20 mouse cellular contexts compared by ENCODE assay signal in the genomic region with DNA sequence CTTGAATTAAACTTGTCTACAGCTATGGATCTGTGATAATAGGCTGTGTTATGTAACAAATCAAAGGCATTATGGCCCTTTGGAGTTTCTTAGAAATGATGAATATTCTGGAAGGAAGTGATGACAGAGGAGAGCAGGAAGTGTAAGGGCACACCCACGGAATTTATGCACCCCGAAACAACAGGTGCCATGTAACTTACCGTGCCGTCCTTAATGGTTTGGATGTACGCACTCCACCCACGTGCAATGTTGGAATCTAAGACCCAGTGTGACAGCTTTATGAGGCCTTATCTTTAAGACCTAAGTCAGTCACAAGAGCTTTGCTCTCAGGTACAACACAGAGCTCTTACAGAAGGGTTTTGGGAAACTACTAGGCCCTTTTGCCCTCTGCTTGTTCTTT.
A peak's percentile ranks its signal among the peaks of the same experiment; 100 is the strongest.
DNase-seq lines count a peak whose midpoint lies in the region; ATAC-seq and TF ChIP-seq lines count a peak whose summit lies in the region.
"Had no signal": no experiment of that assay in that cellular context is flagged by ENCODE, and none has a peak within 500 bp of the region (broad histone marks: within the 10 kb centered on the region; RNA-seq: fewer than 3 reads in every experiment).

No protein-coding gene starts in this region.

- no peak overlapping the region for H3K9ac ChIP-seq in limb, embryonic 15.5 days
- no peak overlapping the region for H3K9ac ChIP-seq in intestine, embryonic 15.5 days
- H3K9ac ChIP-seq in stomach, embryonic 16.5 days (ENCODE audit: low read length): no peak overlapping the region
- H3K9ac ChIP-seq in midbrain, embryonic 15.5 days: no peak overlapping the region
- H3K9ac ChIP-seq: heart, embryonic 12.5 days; hindbrain, embryonic 14.5 days had no signal

- H3K36me3 ChIP-seq in limb, embryonic 15.5 days: no peaks in the 10 kb centered on the region
- H3K36me3 ChIP-seq in limb, embryonic 10.5 days: no peaks in the 10 kb centered on the region
- H3K36me3 ChIP-seq in intestine, embryonic 15.5 days: no peaks in the 10 kb centered on the region
- H3K36me3 ChIP-seq in stomach, embryonic 16.5 days (ENCODE audit: control insufficient read depth, insufficient read depth, low read length): no peaks in the 10 kb centered on the region
- H3K36me3 ChIP-seq in midbrain, embryonic 15.5 days (replicated peaks): no peaks in the 10 kb centered on the region
- H3K36me3 ChIP-seq: forebrain, embryonic 10.5 days; heart, embryonic 12.5 days; hindbrain, embryonic 10.5 days had no signal

- H3K4me1 ChIP-seq in limb, embryonic 15.5 days: peaks cover 9% of the 10 kb centered on the region; the same call in 1 of the 2 replicates
- no peaks in the 10 kb centered on the region for H3K4me1 ChIP-seq in limb, embryonic 10.5 days
- peaks cover 5% of the 10 kb centered on the region; the same call in 1 of the 2 replicates for H3K4me1 ChIP-seq in intestine, embryonic 15.5 days (replicated peaks)
- H3K4me1 ChIP-seq in stomach, embryonic 16.5 days (ENCODE audit: control insufficient read depth, insufficient read depth, low read length): peaks cover 14% of the 10 kb centered on the region; the same call in 1 of the 2 replicates
- H3K4me1 ChIP-seq in midbrain, embryonic 15.5 days: no peaks in the 10 kb centered on the region
- H3K4me1 ChIP-seq: hindbrain, embryonic 10.5 days had no signal

- no peak overlapping the region for H3K4me2 ChIP-seq in limb, embryonic 15.5 days
- H3K4me2 ChIP-seq in intestine, embryonic 15.5 days (replicated peaks): no peak overlapping the region
- H3K4me2 ChIP-seq in stomach, embryonic 16.5 days (ENCODE audit: low read depth, low read length): no peak overlapping the region
- H3K4me2 ChIP-seq in midbrain, embryonic 15.5 days: no peak overlapping the region
- H3K4me2 ChIP-seq: heart, embryonic 12.5 days; hindbrain, embryonic 14.5 days had no signal

- no peak for TF ChIP-seq CTCF in layer of hippocampus, adult 2 months (conservative IDR thresholded peaks at IDR 0.05)

- H3K9me3 ChIP-seq in limb, embryonic 15.5 days: no peaks in the 10 kb centered on the region
- no peaks in the 10 kb centered on the region for H3K9me3 ChIP-seq in limb, embryonic 10.5 days (replicated peaks)
- no peaks in the 10 kb centered on the region for H3K9me3 ChIP-seq in intestine, embryonic 15.5 days
- H3K9me3 ChIP-seq in stomach, embryonic 16.5 days (replicated peaks; ENCODE audit: control insufficient read depth, low read length): no peaks in the 10 kb centered on the region
- no peaks in the 10 kb centered on the region for H3K9me3 ChIP-seq in midbrain, embryonic 15.5 days
- H3K9me3 ChIP-seq: forebrain, embryonic 10.5 days; G1E; heart, embryonic 12.5 days; hindbrain, embryonic 10.5 days had no signal

- WGBS in limb, embryonic 15.5 days: 47% methylated on average over 6 of the region's 6 CpGs
- WGBS in limb, embryonic 10.5 days: 81% methylated on average over 6 of the region's 6 CpGs
- WGBS in intestine, embryonic 15.5 days: 54% methylated on average over 6 of the region's 6 CpGs
- 65% methylated on average over 6 of the region's 6 CpGs for WGBS in stomach, embryonic 16.5 days
- WGBS in midbrain, embryonic 15.5 days: 95% methylated on average over 6 of the region's 6 CpGs

- 0 out of 2 replicates have a peak overlapping the region, but pooled peaks have one; percentile 18 for H3K27ac ChIP-seq in limb, embryonic 15.5 days
- no peak overlapping the region for H3K27ac ChIP-seq in limb, embryonic 10.5 days
- H3K27ac ChIP-seq in intestine, embryonic 15.5 days: no peak overlapping the region
- peak overlapping the region; percentile 6; the same call in 1 of the 2 replicates for H3K27ac ChIP-seq in stomach, embryonic 16.5 days (ENCODE audit: low read length)
- no peak overlapping the region for H3K27ac ChIP-seq in midbrain, embryonic 15.5 days
- no peak overlapping the region for H3K27ac ChIP-seq in layer of hippocampus, adult 2 months
- H3K27ac ChIP-seq: forebrain, embryonic 10.5 days; gastrocnemius, adult 2 months; hindbrain, embryonic 10.5 days; hindbrain, embryonic 14.5 days had no signal

- no peak for ATAC-seq in limb, embryonic 15.5 days (ENCODE audit: insufficient number of reproducible peaks, low FRiP score, low TSS enrichment, low read depth)
- peak; percentile 56 for ATAC-seq in intestine, embryonic 15.5 days
- ATAC-seq in stomach, embryonic 16.5 days (ENCODE audit: insufficient read depth, low FRiP score): no peak
- no peak for ATAC-seq in midbrain, embryonic 15.5 days (replicated peaks)
- ATAC-seq: forebrain, embryonic 14.5 days had no signal

- no peak overlapping the region for H3K4me3 ChIP-seq in limb, embryonic 15.5 days
- H3K4me3 ChIP-seq in limb, embryonic 10.5 days: no peak overlapping the region
- H3K4me3 ChIP-seq in intestine, embryonic 15.5 days (replicated peaks): no peak overlapping the region
- H3K4me3 ChIP-seq in stomach, embryonic 16.5 days (replicated peaks; ENCODE audit: low read length): no peak overlapping the region
- H3K4me3 ChIP-seq in midbrain, embryonic 15.5 days: no peak overlapping the region
- no peak overlapping the region for H3K4me3 ChIP-seq in layer of hippocampus, adult 2 months
- H3K4me3 ChIP-seq: erythroblast, embryonic 14.5 days; forebrain, embryonic 10.5 days; gastrocnemius, adult 2 months; heart, embryonic 12.5 days; hindbrain, embryonic 10.5 days had no signal

- no peak for DNase-seq in limb, embryonic 10.5 days (ENCODE audit: low spot score)
- DNase-seq in cerebellum, postnatal 4 days (ENCODE audit: low spot score in 2 of 2): no peak
- DNase-seq in layer of hippocampus, adult 2 months (ENCODE audit: low spot score in 2 of 2): no peak
- DNase-seq: adrenal gland, adult 8-10 months; adrenal gland, postnatal 36 days; cerebellum, adult 2 months; cerebellum, postnatal 10 days; gastrocnemius, adult 2 months; gastrocnemius, postnatal 25 days had no signal

- no peaks in the 10 kb centered on the region for H3K27me3 ChIP-seq in limb, embryonic 15.5 days
- H3K27me3 ChIP-seq in limb, embryonic 10.5 days (ENCODE audit: low read depth, poor library complexity, severe bottlenecking): no peaks in the 10 kb centered on the region
- H3K27me3 ChIP-seq in intestine, embryonic 15.5 days (replicated peaks): no peaks in the 10 kb centered on the region
- no peaks in the 10 kb centered on the region for H3K27me3 ChIP-seq in stomach, embryonic 16.5 days (ENCODE audit: control insufficient read depth, insufficient read depth, low read length)
- no peaks in the 10 kb centered on the region for H3K27me3 ChIP-seq in midbrain, embryonic 15.5 days (replicated peaks)
- H3K27me3 ChIP-seq: heart, embryonic 12.5 days had no signal

Comparison
In these comparisons a context has a peak if more than half of its experiments do, and no peak if none do; other contexts are left out.
1. H3K27ac ChIP-seq: peak in limb, embryonic 15.5 days (single experiment) and stomach, embryonic 16.5 days (single experiment); none in limb, embryonic 10.5 days (single experiment), intestine, embryonic 15.5 days (single experiment), midbrain, embryonic 15.5 days (single experiment) and layer of hippocampus, adult 2 months (single experiment).